Mouse (Mus musculus): Measurements from ENCODE around the gene Tmtc2.

Tmtc2 gene

GRCm38 (mm10) chr10:105168443-105169102 lies 405.7 kb downstream of the Tmtc2 start:
- DNase-seq (ENCODE audit: low spot score in 2 of 2), result no peak

GRCm38 (mm10) chr10:105165291-105165690 lies 409.0 kb downstream of the Tmtc2 start:
- no peak for DNase-seq (ENCODE audit: low spot score in 2 of 2)

DNA sequence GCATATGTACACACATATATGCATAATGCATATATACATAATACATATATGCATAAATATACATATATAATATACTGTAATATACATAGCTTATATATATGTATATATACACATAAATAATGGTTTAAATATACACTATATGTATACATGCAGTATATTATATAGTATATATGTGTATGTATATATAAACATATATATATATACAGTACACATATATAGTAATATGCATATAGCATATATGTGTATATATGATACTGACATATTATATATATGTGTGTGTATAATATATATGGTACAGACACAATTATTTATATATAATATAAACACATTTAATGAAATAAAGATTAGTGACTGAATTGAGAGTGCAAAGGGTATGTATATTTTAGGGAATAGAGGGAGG lies 420.5 kb downstream of the Tmtc2 start:
- DNase-seq (ENCODE audit: low spot score in 2 of 2), result no peak

DNA sequence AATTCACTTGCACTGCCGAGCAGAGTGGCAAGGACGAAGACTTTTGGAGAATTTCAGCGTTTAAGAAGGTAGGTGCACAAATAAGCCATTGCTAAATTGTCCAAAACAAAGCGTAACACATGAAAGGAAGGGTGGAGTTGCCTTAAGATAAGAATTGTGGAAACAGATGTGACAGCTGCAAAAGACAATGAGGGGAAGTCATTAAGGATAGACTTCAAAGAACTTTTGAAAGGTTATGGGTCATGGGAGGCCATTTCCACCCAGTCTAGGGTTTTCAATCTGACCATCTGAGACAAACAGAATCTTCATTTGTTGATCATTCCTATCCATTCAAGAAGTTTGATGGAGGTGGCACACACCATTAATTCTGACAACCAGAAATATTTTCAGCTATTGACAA lies 429.9 kb downstream of the Tmtc2 start:
- no peak for DNase-seq (ENCODE audit: low spot score in 2 of 2)

- no peak for DNase-seq (ENCODE audit: low spot score in 2 of 2)
These were observed 432.1 kb downstream of the Tmtc2 start for GRCm38 (mm10) chr10:105142201-105142600.
